Mouse (Mus musculus): ENCODE measurements around the gene Rpl7a. TPM values are rescaled to one million over a fixed set of nuclear protein-coding genes. Genes with fewer than 3 reads are reported as not detected.

The Rpl7a gene
- polyA plus RNA-seq, 1 experiment from 2014 or later, result 639 TPM

- Histone ChIP-seq H3K27me3 (no peaks in the 10 kb centered on the region), H3K4me3 (no peak overlapping the region), H3K4me1 (no peaks in the 10 kb centered on the region), H3K9ac (no peak overlapping the region), H3K9me3 (replicated peaks) (no peaks in the 10 kb centered on the region), H3K36me3 (ENCODE audit: poor library complexity, severe bottlenecking) (peaks cover 6% of the 10 kb centered on the region; the same call in 1 of the 2 replicates), H3K27ac (no peak overlapping the region), H3K4me2 (no peak overlapping the region)
- ATAC-seq, result no peak
- WGBS, result 84% methylated on average over 3 of the region's 3 CpGs
Measured at GRCm38 (mm10) chr2:26943253-26943652, 32.7 kb downstream of the Rpl7a start.

GRCm38 (mm10) chr2:26950411-26950810 lies 39.8 kb downstream of the Rpl7a start:
- peaks cover 71% of the 10 kb centered on the region for H3K36me3 ChIP-seq (ENCODE audit: poor library complexity, severe bottlenecking)
- no peaks in the 10 kb centered on the region for H3K27me3 ChIP-seq
- no peak for ATAC-seq
- 97% methylated on average over 2 of the region's 2 CpGs for WGBS
- H3K9ac ChIP-seq, result no peak overlapping the region
- H3K27ac ChIP-seq, result no peak overlapping the region
- H3K4me2 ChIP-seq, result no peak overlapping the region
- H3K4me3 ChIP-seq, result no peak overlapping the region
- no peaks in the 10 kb centered on the region for H3K9me3 ChIP-seq (replicated peaks)
- H3K4me1 ChIP-seq, result no peaks in the 10 kb centered on the region

GRCm38 (mm10) chr2:26951346-26951905 lies 40.9 kb downstream of the Rpl7a start:
- no peak overlapping the region for H3K9ac ChIP-seq
- no peak overlapping the region for H3K27ac ChIP-seq
- H3K9me3 ChIP-seq (replicated peaks), result no peaks in the 10 kb centered on the region
- H3K4me1 ChIP-seq, result no peaks in the 10 kb centered on the region
- H3K36me3 ChIP-seq (ENCODE audit: poor library complexity, severe bottlenecking), result peaks cover 81% of the 10 kb centered on the region
- no peak overlapping the region for H3K4me3 ChIP-seq
- 91% methylated on average over 8 of the region's 8 CpGs for WGBS
- no peak for ATAC-seq
- H3K27me3 ChIP-seq, result no peaks in the 10 kb centered on the region
- H3K4me2 ChIP-seq, result no peak overlapping the region

- peaks cover 83% of the 10 kb centered on the region for H3K36me3 ChIP-seq (ENCODE audit: poor library complexity, severe bottlenecking)
Measured at GRCm38 (mm10) chr2:26952193-26952592, 41.6 kb downstream of the Rpl7a start.

GRCm38 (mm10) chr2:26952866-26953265 lies 42.3 kb downstream of the Rpl7a start:
- no peaks in the 10 kb centered on the region for H3K4me1 ChIP-seq
- H3K27me3 ChIP-seq, result no peaks in the 10 kb centered on the region
- H3K27ac ChIP-seq, result no peak overlapping the region
- no peak overlapping the region for H3K9ac ChIP-seq
- ATAC-seq, result no peak
- H3K36me3 ChIP-seq (ENCODE audit: poor library complexity, severe bottlenecking), result peaks cover 90% of the 10 kb centered on the region
- WGBS, result 91% methylated on average over 8 of the region's 8 CpGs
- no peak overlapping the region for H3K4me3 ChIP-seq
- no peaks in the 10 kb centered on the region for H3K9me3 ChIP-seq (replicated peaks)
- H3K4me2 ChIP-seq, result no peak overlapping the region

More at GRCm38 (mm10) chr2:26952193-26952592, 41.6 kb downstream of the Rpl7a start:
- H3K4me2 ChIP-seq, result no peak overlapping the region
- no peaks in the 10 kb centered on the region for H3K9me3 ChIP-seq (replicated peaks)
- no peak for ATAC-seq
- no peak overlapping the region for H3K27ac ChIP-seq
- no peaks in the 10 kb centered on the region for H3K4me1 ChIP-seq
- H3K4me3 ChIP-seq, result no peak overlapping the region
- WGBS, result 92% methylated on average over 4 of the region's 4 CpGs
- H3K9ac ChIP-seq, result no peak overlapping the region
- H3K27me3 ChIP-seq, result no peaks in the 10 kb centered on the region

GRCm38 (mm10) chr2:26954735-26955395 lies 44.3 kb downstream of the Rpl7a start:
- no peak overlapping the region for H3K9ac ChIP-seq
- H3K9me3 ChIP-seq (replicated peaks), result no peaks in the 10 kb centered on the region
- no peak overlapping the region for H3K27ac ChIP-seq
- no peak for ATAC-seq
- H3K27me3 ChIP-seq, result no peaks in the 10 kb centered on the region
- peaks cover 96% of the 10 kb centered on the region for H3K36me3 ChIP-seq (ENCODE audit: poor library complexity, severe bottlenecking)
- H3K4me3 ChIP-seq, result no peak overlapping the region
- 90% methylated on average over 2 of the region's 2 CpGs for WGBS
- no peaks in the 10 kb centered on the region for H3K4me1 ChIP-seq
- no peak overlapping the region for H3K4me2 ChIP-seq

GRCm38 (mm10) chr2:26956811-26957487 lies 46.4 kb downstream of the Rpl7a start:
- WGBS, result 94% methylated on average over 12 of the region's 12 CpGs
- Histone ChIP-seq H3K36me3 (ENCODE audit: poor library complexity, severe bottlenecking) (peaks cover 92% of the 10 kb centered on the region), H3K9me3 (replicated peaks) (no peaks in the 10 kb centered on the region), H3K9ac (no peak overlapping the region), H3K27me3 (no peaks in the 10 kb centered on the region), H3K4me2 (no peak overlapping the region), H3K4me1 (peaks cover 6% of the 10 kb centered on the region), H3K27ac (no peak overlapping the region), H3K4me3 (no peak overlapping the region)
- no peak for ATAC-seq

- no peak for ATAC-seq
- WGBS, result 94% methylated on average over 2 of the region's 2 CpGs
- no peak overlapping the region for H3K4me2 ChIP-seq
- peaks cover 91% of the 10 kb centered on the region for H3K36me3 ChIP-seq (ENCODE audit: poor library complexity, severe bottlenecking)
- no peaks in the 10 kb centered on the region for H3K9me3 ChIP-seq (replicated peaks)
- peaks cover 10% of the 10 kb centered on the region for H3K4me1 ChIP-seq
- no peak overlapping the region for H3K4me3 ChIP-seq
- H3K9ac ChIP-seq, result no peak overlapping the region
- no peaks in the 10 kb centered on the region for H3K27me3 ChIP-seq
- no peak overlapping the region for H3K27ac ChIP-seq
Measured at GRCm38 (mm10) chr2:26957488-26957859, 46.9 kb downstream of the Rpl7a start.

- Histone ChIP-seq H3K4me2 (no peak overlapping the region), H3K27ac (no peak overlapping the region), H3K9ac (no peak overlapping the region), H3K36me3 (ENCODE audit: poor library complexity, severe bottlenecking) (peaks cover 58% of the 10 kb centered on the region), H3K9me3 (replicated peaks) (no peaks in the 10 kb centered on the region), H3K27me3 (no peaks in the 10 kb centered on the region), H3K4me1 (peaks cover 26% of the 10 kb centered on the region), H3K4me3 (no peak overlapping the region)
- 74% methylated on average over 4 of the region's 4 CpGs for WGBS
- no peak for ATAC-seq
Measured at GRCm38 (mm10) chr2:26960756-26961155, 50.2 kb downstream of the Rpl7a start.

Other genes with a start within 250 kb of the Rpl7a start
- not detected in 2 replicates for gene Lcn4, start 239.5 kb upstream of the Rpl7a start, polyA plus RNA-seq (2015; fragmentation: Nextera tagmentation; extraction: Ambion mirVana)
- not detected in 2 replicates for gene Abo, start 45.8 kb upstream of the Rpl7a start, polyA plus RNA-seq (2015; fragmentation: Nextera tagmentation; extraction: Ambion mirVana)
- gene Surf6, start 7.9 kb upstream of the Rpl7a start, polyA plus RNA-seq (2015; fragmentation: Nextera tagmentation; extraction: Ambion mirVana), result 25.0 and 29.6 TPM in 2 replicates
- gene Med22, start 87 bp upstream of the Rpl7a start, polyA plus RNA-seq (2015; fragmentation: Nextera tagmentation; extraction: Ambion mirVana), result 168 and 187 TPM in 2 replicates
- 53.5 and 60.7 TPM in 2 replicates for gene Surf2, start 5.6 kb downstream of the Rpl7a start, polyA plus RNA-seq (2015; fragmentation: Nextera tagmentation; extraction: Ambion mirVana)
- gene Surf1, start 5.8 kb downstream of the Rpl7a start, polyA plus RNA-seq (2015; fragmentation: Nextera tagmentation; extraction: Ambion mirVana), result 61.0 and 64.8 TPM in 2 replicates
- gene Surf4, start 23.2 kb downstream of the Rpl7a start, polyA plus RNA-seq (2015; fragmentation: Nextera tagmentation; extraction: Ambion mirVana), result 104 and 107 TPM in 2 replicates
- 0.33 TPM in 1 of 2 replicates, not detected in the other for gene Stkld1, start 23.3 kb downstream of the Rpl7a start, polyA plus RNA-seq (2015; fragmentation: Nextera tagmentation; extraction: Ambion mirVana)
- gene Rexo4, start 53.6 kb downstream of the Rpl7a start, polyA plus RNA-seq (2015; fragmentation: Nextera tagmentation; extraction: Ambion mirVana), result 39.5 and 40.3 TPM in 2 replicates
- 0.34 TPM in 1 of 2 replicates, not detected in the other for gene Adamts13, start 62.7 kb downstream of the Rpl7a start, polyA plus RNA-seq (2015; fragmentation: Nextera tagmentation; extraction: Ambion mirVana)
- gene Cacfd1, start 99.2 kb downstream of the Rpl7a start, polyA plus RNA-seq (2015; fragmentation: Nextera tagmentation; extraction: Ambion mirVana), result 115 and 125 TPM in 2 replicates
- 2.0 and 2.6 TPM in 2 replicates for gene Slc2a6, start 117.2 kb downstream of the Rpl7a start, polyA plus RNA-seq (2015; fragmentation: Nextera tagmentation; extraction: Ambion mirVana)
- gene Mymk, start 161.4 kb downstream of the Rpl7a start, polyA plus RNA-seq (2015; fragmentation: Nextera tagmentation; extraction: Ambion mirVana), result not detected in 2 replicates
- gene Adamtsl2, start 168.6 kb downstream of the Rpl7a start, polyA plus RNA-seq (2015; fragmentation: Nextera tagmentation; extraction: Ambion mirVana), result 5.7 and 7.6 TPM in 2 replicates
- 0.76 and 1.7 TPM in 2 replicates for gene Fam163b, start 231.7 kb downstream of the Rpl7a start, polyA plus RNA-seq (2015; fragmentation: Nextera tagmentation; extraction: Ambion mirVana)

Data from forebrain, embryonic 13.5 days (tissue).